Mouse (Mus musculus) brown adipose tissue, adult 24 weeks (tissue): ENCODE data around the gene Usp29. TPM values are rescaled to one million over a fixed set of nuclear protein-coding genes. Genes with fewer than 3 reads are reported as not detected.

Experiments
- H3K27ac ChIP-seq: fragments of 200-500 bp; replicated peaks from 2 replicates; pipeline ENCODE4 v1.5.1; 2012; ENCODE audit warnings: low read depth, mild to moderate bottlenecking, low read length
- H3K4me1 ChIP-seq: fragments of 200-500 bp; 2 replicates; pipeline ENCODE4 v1.6.1; 2012; ENCODE audit warnings: low read length, mixed read lengths; ENCODE audit not compliant: control insufficient read depth, insufficient read depth, insufficient read length
- H3K4me3 ChIP-seq: fragments of 200-500 bp; 2 replicates; pipeline ENCODE4 v1.5.1; 2012; ENCODE audit warnings: low read depth, mild to moderate bottlenecking, low read length, moderate library complexity; ENCODE audit not compliant: insufficient read depth
- polyA plus RNA-seq: library from polyadenylated mRNA; stranded (reverse); fragments of >200 nt; gene quantifications from 2 replicates; pipeline ENCODE4 v1.2.4, GENCODE M21; 2012; ENCODE audit not compliant: missing spikeins, insufficient read depth, insufficient read length

Gene Usp29
- polyA plus RNA-seq, 1 experiment = not detected

- Histone ChIP-seq H3K4me1 (0 out of 2 replicates have a peak, but pooled peaks cover 4% of the 10 kb centered on the region), H3K4me3 (no peak overlapping the region), H3K27ac (no peak overlapping the region)
These were observed 93.3 kb downstream of the Usp29 start for GRCm38 (mm10) chr7:6823673-6824072.

GRCm38 (mm10) chr7:6825966-6826647 lies 95.7 kb downstream of the Usp29 start:
- peak overlapping the region; percentile 95 for H3K27ac ChIP-seq

GRCm38 (mm10) chr7:6829148-6829547 lies 98.8 kb downstream of the Usp29 start:
- Histone ChIP-seq H3K4me1 (0 out of 2 replicates have a peak, but pooled peaks cover 2% of the 10 kb centered on the region), H3K27ac (no peak overlapping the region), H3K4me3 (no peak overlapping the region)

More at GRCm38 (mm10) chr7:6825966-6826647, 95.7 kb downstream of the Usp29 start:
- no peak overlapping the region for H3K4me3 ChIP-seq
- H3K4me1 ChIP-seq = 0 out of 2 replicates have a peak, but pooled peaks cover 4% of the 10 kb centered on the region

- Histone ChIP-seq H3K4me3 (no peak overlapping the region), H3K4me1 (no peaks in the 10 kb centered on the region), H3K27ac (no peak overlapping the region)
These were observed 104.6 kb downstream of the Usp29 start for GRCm38 (mm10) chr7:6834950-6835349.

GRCm38 (mm10) chr7:6835351-6835750 lies 105.0 kb downstream of the Usp29 start:
- Histone ChIP-seq H3K4me3 (no peak overlapping the region), H3K27ac (no peak overlapping the region), H3K4me1 (no peaks in the 10 kb centered on the region)

- Histone ChIP-seq H3K4me1 (no peaks in the 10 kb centered on the region), H3K4me3 (no peak overlapping the region), H3K27ac (no peak overlapping the region)
These were observed 107.0 kb downstream of the Usp29 start for GRCm38 (mm10) chr7:6837297-6837925.

GRCm38 (mm10) chr7:6837926-6838554 lies 107.7 kb downstream of the Usp29 start:
- Histone ChIP-seq H3K4me1 (no peaks in the 10 kb centered on the region), H3K27ac (no peak overlapping the region), H3K4me3 (no peak overlapping the region)

GRCm38 (mm10) chr7:6840860-6841259 lies 110.5 kb downstream of the Usp29 start:
- Histone ChIP-seq H3K27ac (no peak overlapping the region), H3K4me3 (no peak overlapping the region), H3K4me1 (no peaks in the 10 kb centered on the region)

GRCm38 (mm10) chr7:6849495-6849894 lies 119.1 kb downstream of the Usp29 start:
- Histone ChIP-seq H3K27ac (no peak overlapping the region), H3K4me3 (no peak overlapping the region), H3K4me1 (no peaks in the 10 kb centered on the region)

- Histone ChIP-seq H3K4me3 (no peak overlapping the region), H3K27ac (no peak overlapping the region), H3K4me1 (no peaks in the 10 kb centered on the region)
These were observed 119.9 kb downstream of the Usp29 start for GRCm38 (mm10) chr7:6850321-6850720.

GRCm38 (mm10) chr7:6851256-6851655 lies 120.9 kb downstream of the Usp29 start:
- Histone ChIP-seq H3K27ac (no peak overlapping the region), H3K4me1 (no peaks in the 10 kb centered on the region), H3K4me3 (no peak overlapping the region)

- Histone ChIP-seq H3K27ac (no peak overlapping the region), H3K4me3 (no peak overlapping the region), H3K4me1 (no peaks in the 10 kb centered on the region)
These were observed 121.5 kb downstream of the Usp29 start for GRCm38 (mm10) chr7:6851717-6852503.

GRCm38 (mm10) chr7:6855613-6856405 lies 125.4 kb downstream of the Usp29 start:
- Histone ChIP-seq H3K4me3 (no peak overlapping the region), H3K27ac (no peak overlapping the region), H3K4me1 (no peaks in the 10 kb centered on the region)

GRCm38 (mm10) chr7:6858694-6859270 lies 128.4 kb downstream of the Usp29 start:
- Histone ChIP-seq H3K27ac (no peak overlapping the region), H3K4me1 (no peaks in the 10 kb centered on the region)

More at GRCm38 (mm10) chr7:6858694-6859270, 128.4 kb downstream of the Usp29 start:
- H3K4me3 ChIP-seq = no peak overlapping the region
